Mouse (Mus musculus): ENCODE results near the gene AC161166.1. TPM values are rescaled to one million over a fixed set of nuclear protein-coding genes. Genes with fewer than 3 reads are reported as not detected.

AC161166.1 gene
- polyA plus RNA-seq (2015; fragmentation: Nextera tagmentation; extraction: Ambion mirVana) = 0.07 TPM in 1 of 2 replicates, not detected in the other

DNA sequence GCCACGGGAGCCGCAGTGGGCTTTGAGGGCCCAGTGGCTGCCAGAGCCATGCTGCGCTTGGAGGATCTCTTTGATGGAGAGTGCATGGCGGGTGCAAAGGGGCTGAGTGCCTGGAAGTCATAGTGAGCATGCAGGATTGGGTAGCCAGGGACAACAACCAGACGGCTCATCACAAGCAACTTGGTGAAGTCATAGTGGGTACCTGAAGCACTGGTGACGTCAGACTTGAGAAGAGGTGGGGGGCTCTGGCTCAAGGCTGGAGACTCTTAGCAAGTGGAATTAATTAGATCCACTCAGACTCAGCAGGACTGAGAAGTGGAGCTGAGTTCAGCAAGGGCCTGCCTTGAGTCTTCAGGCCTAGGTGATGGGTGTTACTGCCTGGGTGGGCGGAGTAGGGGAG is at the start of gene AC161166.1:
Gene AC161166.1, minus strand, starts transcription at position 101 of the 400 bp plus-strand sequence.
- no peak for DNase-seq (ENCODE audit: low spot score)

DNA sequence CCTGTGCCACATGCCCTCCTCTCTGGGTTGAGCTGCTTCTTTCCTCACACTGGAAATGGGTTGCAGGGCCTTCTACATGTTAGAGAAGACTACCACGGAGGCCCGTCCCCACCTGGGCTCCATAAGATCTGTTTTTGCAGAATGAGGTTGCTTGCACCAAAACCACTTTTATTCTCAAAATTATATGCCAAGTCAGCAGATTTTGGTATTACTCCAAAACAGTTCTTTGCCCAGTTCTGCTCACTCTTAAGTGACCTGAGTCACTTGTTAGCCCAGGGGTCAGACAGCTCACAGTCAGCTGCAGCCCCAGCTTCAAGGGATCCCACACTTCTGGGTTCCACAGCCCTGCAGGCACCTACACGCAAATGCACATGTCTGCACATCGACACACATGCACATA is 49.2 kb upstream of the AC161166.1 start:
- no peak for DNase-seq (ENCODE audit: low spot score)

DNA sequence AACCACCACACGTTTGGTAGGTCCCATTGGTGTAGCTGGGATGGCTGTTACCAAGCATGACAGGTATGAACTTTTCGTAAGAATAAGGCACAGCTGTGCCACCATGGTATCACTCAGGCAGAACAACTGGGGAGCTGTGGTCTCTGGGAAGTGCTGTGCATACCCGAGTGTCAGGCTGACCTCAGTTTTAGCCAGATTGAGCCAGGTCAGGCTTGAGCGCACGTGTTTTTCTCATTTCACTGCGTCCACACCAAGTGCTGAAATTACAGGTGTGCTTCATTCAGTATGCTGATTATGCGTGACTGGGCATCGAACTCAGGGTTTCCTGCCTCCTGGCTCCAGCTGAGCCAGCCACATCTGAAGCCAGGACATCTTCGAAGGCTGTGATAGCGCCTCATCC is 43.5 kb upstream of the AC161166.1 start:
- DNase-seq (ENCODE audit: low spot score) = no peak

GRCm38 (mm10) chr7:24551985-24552759 is 39.9 kb upstream of the AC161166.1 start:
- DNase-seq (ENCODE audit: low spot score) = no peak

DNA sequence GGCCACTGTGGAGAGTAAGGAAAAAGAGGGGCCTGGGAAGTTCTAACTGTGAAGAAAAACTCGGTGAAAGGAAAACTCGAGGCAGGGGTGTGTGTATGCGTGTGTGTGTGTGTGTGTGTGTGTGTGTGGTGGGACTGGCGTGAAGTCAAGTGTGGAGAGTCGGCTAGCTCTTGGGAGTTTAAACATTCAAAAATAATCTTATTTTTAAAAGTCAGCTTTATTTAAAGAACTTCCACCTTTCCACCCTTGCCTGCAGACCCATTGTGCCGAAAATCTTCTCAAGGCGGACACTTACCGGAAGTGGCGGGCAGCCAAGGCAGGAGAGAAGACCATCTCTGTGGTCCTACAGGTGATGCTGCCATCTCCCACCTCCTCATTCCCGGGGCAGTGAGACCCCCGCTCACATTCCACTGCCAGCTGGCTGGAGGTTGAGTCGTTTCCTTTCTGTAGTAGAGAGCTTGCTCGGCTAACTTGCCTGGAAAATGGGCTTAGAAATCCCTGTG is 35.3 kb upstream of the AC161166.1 start:
- DNase-seq (ENCODE audit: low spot score) = no peak

- peak; percentile 99 for DNase-seq (ENCODE audit: low spot score)
Observed at GRCm38 (mm10) chr7:24546634-24547389, 34.6 kb upstream of the AC161166.1 start.

DNA sequence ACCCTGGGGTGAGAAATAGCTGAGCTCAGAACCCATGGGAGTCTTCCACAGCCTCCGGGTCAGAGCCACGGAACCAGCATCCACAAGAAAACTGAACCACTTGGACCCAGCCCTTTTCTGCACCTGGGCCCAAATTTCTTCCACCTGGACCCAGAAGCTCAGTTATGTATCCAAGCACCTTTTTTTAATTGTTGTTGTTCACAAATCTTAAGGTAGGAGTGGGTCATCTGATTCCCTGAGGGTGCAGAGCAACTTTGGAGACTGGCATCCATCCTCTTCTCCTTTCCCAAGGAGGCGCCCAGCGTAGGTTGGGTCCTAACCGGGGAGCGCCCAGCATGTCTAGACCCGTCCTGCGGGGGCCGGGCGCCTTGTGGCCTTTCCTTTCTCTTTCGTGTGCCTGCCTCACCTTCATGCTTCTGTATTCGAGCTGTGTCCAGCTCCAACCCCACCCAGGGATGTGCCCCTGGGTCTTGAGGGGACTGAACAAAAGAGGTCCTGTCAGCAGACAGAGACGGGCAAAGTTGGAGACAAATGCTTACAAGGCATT is 33.9 kb upstream of the AC161166.1 start, which contains the start of the genes Pinlyp and Xrcc1:
Gene Pinlyp, minus strand, starts transcription at position 51 of the 547 bp plus-strand sequence.
Gene Xrcc1, plus strand, starts transcription at position 222 of the 547 bp plus-strand sequence.
- DNase-seq (ENCODE audit: low spot score) = no peak

DNA sequence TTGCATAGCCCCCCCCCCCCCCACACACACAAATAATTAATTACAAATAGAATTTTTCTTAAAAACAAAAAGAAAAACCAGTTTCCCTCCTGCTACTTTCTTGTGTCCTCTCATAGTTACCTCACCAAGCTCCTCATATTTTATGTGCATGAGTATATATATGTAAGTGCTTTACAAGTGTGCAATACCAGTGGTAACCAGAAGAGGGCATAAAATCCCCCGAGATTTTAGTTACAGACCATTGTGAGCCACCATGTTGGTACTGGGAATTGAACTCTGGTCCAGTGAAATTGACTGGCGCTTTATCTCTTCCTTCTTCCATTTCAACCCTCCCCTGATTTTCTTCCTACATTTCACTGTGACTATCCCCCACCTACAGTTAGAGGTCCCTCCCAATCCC is 32.3 kb upstream of the AC161166.1 start:
- no peak for DNase-seq (ENCODE audit: low spot score)

DNA sequence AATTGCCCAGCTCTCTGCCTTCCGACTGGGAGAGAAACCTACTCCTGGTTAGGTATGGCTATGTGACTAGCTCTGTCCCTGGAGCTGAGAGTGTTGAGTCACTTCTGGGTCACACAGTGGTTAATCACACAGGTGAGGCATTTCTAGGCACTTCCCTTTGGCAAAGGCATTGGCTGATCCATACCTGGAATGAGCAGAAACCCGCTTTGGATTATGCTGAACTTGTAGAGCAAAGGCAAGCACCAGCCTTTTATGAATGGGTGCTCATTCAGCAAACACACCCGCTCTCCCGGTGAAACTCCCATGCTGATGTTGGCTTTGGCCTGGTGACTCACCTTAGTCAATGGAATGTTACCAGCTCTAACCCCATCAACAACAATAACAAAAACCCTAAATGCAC is 27.4 kb upstream of the AC161166.1 start:
- DNase-seq (ENCODE audit: low spot score) = no peak

GRCm38 (mm10) chr7:24538701-24539100 is 26.4 kb upstream of the AC161166.1 start:
- no peak for DNase-seq (ENCODE audit: low spot score)

DNA sequence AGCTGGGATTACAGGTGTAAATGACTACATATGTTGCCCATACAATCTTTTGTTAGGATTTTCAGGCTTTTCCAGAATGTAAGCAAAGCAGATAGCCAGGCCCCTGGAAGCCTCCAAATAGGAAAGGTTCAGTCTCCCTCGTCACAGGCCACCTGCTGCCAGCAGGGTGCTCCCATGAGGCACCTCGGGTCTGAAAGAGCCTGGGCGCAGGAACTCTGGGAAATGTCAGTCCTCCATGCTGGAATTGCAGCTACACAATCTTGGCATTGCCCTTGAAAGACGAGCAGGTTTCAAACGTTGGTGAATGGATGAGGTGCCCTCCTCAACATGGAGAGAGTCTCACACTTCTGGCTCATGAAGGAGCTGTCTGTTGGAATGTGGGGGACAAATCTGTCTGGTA is 25.9 kb upstream of the AC161166.1 start:
- DNase-seq (ENCODE audit: low spot score) = no peak

DNA sequence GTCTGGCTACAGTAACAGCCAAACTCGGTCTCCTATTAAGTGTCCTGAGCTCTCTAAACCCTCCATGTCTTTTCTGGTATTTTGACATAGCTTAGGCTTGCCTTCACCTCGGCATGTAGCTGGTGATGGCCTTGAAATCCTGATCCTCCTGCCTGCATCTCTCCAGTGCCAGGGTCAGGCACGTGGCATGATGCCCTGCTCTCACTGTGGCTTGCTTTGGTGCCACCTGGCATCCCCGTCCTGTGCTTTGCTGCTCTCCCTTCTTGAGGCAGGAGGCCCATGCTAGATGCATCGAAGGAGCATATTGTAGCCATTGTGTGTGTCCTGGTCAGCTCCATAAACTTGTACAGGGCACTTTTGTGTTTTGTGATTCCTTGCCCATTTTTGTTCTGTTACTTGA is 25.3 kb upstream of the AC161166.1 start:
- no peak for DNase-seq (ENCODE audit: low spot score)

DNA sequence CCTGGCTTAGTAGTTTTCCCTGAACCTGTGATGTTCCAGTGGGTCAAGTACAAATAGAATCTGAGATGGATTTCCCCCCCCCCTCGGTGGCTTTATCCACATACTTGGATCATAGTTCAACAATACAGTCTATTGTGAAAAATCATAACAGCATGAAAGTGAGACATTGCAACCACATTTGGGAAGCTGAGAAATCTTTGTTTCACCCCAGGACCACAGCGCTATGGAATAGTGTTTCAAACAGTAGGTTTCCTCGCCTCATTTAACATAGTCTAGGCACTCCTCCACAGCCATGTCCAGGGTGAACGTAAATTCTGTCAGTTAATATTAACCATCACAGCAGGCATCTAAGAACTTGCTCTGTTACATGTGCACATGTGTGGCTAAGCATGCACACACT is 24.8 kb upstream of the AC161166.1 start:
- no peak for DNase-seq (ENCODE audit: low spot score)

DNA sequence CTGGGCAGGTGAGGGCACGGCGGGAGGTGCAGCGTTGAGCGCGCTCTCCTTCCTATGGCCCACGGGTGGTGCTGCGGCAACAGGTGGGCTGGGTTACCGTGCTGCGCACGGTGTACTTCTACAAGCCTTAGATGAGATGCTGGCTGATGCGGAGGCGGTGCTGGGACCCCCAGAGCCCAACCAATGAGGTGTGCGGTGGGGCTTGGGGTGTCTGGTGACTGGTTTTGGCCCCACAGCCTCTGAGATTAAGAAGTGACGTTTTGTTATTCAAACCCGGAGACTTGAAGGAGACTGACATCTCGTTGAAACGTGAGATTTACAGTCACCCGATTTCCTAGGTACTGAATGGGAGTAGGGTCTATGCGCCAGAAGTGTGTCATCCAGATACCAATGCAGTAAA is 22.0 kb upstream of the AC161166.1 start:
- no peak for DNase-seq (ENCODE audit: low spot score)

GRCm38 (mm10) chr7:24533806-24534205 is 21.6 kb upstream of the AC161166.1 start:
- no peak for DNase-seq (ENCODE audit: low spot score)

DNA sequence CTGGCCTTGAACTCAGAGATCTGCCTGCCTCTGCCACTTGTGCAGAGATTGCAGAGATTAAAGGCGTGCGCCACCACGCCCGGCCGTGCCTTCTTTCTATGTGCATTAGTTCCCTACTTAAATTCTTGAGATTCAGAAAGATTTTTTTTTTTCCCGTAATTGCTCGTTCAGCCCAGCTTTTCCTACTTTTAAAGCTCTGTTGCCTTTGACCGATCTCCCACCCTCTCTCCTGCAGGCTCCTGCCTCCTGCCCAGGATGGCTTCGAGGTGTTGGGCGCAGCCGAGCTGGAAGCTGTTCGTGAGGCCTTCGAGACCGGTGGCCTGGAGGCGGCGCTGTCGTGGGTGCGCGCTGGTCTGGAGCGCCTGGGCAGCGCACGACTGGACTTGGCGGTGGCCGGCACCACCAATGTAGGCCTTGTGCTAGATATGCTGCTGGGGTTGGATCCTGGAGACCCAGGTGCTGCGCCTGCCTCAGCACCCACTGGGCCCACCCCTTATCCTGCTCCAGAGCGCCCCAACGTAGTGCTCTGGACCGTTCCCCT is 20.8 kb upstream of the AC161166.1 start:
- no peak for DNase-seq (ENCODE audit: low spot score)

- peak; percentile 67 for DNase-seq (ENCODE audit: low spot score)
Observed at GRCm38 (mm10) chr7:24531211-24531971, 19.1 kb upstream of the AC161166.1 start.

DNA sequence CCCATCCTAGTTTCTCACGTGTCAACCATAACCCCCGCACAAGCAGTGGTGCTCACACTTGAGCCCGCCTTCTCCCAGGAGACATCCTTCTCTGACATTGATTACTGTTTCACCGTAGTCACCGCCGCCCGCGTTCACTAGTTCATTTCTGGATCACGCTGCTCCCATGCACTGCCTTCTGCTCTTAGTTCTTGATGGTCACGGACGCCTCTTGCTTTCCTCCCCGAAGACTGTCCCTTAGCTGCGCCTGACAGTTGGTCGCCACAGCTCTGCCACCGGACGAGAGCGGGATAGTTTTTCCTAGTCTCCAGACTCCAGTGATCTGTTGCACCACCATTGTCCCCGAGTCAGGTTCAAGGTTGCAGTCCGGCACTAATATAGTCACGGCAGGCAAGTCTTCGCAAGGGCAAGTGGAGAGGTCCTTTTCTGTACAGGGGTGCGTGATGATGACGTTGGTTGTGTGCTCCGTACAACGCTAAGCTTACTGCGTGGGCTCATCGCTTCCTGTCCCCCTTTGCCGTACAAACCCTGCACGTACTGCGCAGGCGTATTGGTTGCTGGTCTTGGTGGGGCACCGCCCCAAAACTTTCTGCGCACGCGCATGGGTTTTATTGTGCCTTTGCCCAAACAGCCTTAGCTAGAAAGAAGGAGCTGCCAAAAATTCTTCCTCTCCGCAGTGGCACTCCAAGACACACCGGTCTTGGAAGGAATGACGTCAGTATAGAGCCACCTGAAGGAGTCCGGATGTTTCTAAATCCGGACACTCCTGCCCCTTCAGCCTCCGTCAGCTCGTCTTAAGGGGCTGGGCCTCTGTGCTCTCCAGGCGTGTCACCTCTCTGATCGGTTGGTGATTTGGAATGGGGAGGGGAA is 18.0 kb upstream of the AC161166.1 start, which contains the start of gene Irgq:
Gene Irgq, plus strand, starts transcription at position 628 of the 870 bp plus-strand sequence.
- DNase-seq (ENCODE audit: low spot score) = peak; percentile 100

GRCm38 (mm10) chr7:24529580-24529979 is 17.3 kb upstream of the AC161166.1 start:
- DNase-seq (ENCODE audit: low spot score) = no peak

GRCm38 (mm10) chr7:24528861-24529260 is 16.6 kb upstream of the AC161166.1 start:
- no peak for DNase-seq (ENCODE audit: low spot score)

Measured in thymus, postnatal 0 days (tissue).